Mouse (Mus musculus) forebrain, embryonic 15.5 days (tissue): Measurements from ENCODE around the gene Mansc1. TPM values are rescaled to one million over a fixed set of nuclear protein-coding genes. Genes with fewer than 3 reads are reported as not detected.
"Not testable (repeated sequence)": the region's sequence is repeated elsewhere in the genome, so short reads cannot be mapped to it uniquely, and the experiment has no call there.

Experiments
- ATAC-seq: fragments of 200-750 bp; cut with Nextera tagmentation; replicated peaks from 2 replicates; pipeline ENCODE4 v1.8.0; 2017; ENCODE audit warnings: mild to moderate bottlenecking, moderate TSS enrichment, moderate library complexity
- H3K27ac ChIP-seq: fragments of 300-500 bp; sonication (generic); replicated peaks from 2 replicates; pipeline ENCODE4 v1.5.1; 2015; ENCODE audit warnings: mild to moderate bottlenecking, inconsistent platforms
- H3K27me3 ChIP-seq: fragments of 300-500 bp; sonication (generic); 2 replicates; pipeline ENCODE4 v1.6.1; 2015; ENCODE audit warnings: inconsistent platforms
- H3K36me3 ChIP-seq: fragments of 300-500 bp; sonication (generic); 2 replicates; pipeline ENCODE4 v1.6.1; 2015; ENCODE audit warnings: mild to moderate bottlenecking, inconsistent platforms
- H3K4me1 ChIP-seq: fragments of 300-500 bp; sonication (generic); 2 replicates; pipeline ENCODE4 v1.6.1; 2015; ENCODE audit warnings: inconsistent platforms
- H3K4me2 ChIP-seq: fragments of 300-500 bp; sonication (generic); replicated peaks from 2 replicates; pipeline ENCODE4 v1.6.1; 2015; ENCODE audit warnings: mild to moderate bottlenecking, inconsistent platforms
- H3K4me3 ChIP-seq: fragments of 300-500 bp; sonication (generic); 2 replicates; pipeline ENCODE4 v1.5.1; 2015; ENCODE audit warnings: mild to moderate bottlenecking, inconsistent platforms
- H3K9ac ChIP-seq: fragments of 300-500 bp; sonication (generic); replicated peaks from 2 replicates; pipeline ENCODE4 v1.6.1; 2015; ENCODE audit warnings: mild to moderate bottlenecking, inconsistent platforms
- H3K9me3 ChIP-seq: fragments of 300-500 bp; sonication (generic); 2 replicates; pipeline ENCODE4 v1.6.1; 2016; ENCODE audit warnings: inconsistent platforms
- WGBS: fragments of 180-500 bp; shearing (Covaris S2); methylation state at CpG from one replicate; pipeline ENCODE4 v1.1.7; 2015; ENCODE audit warnings: mixed read lengths; 5-methylcytosine and 5-hydroxymethylcytosine counted together
- polyA plus RNA-seq: library from polyadenylated mRNA; unstranded; fragments of >200 nt; fragmentation: Nextera tagmentation; extraction: Ambion mirVana; gene quantifications from 2 replicates; pipeline ENCODE4 v1.2.1, GENCODE M21; 2015

The Mansc1 gene
- polyA plus RNA-seq: 0.75 and 0.79 TPM in 2 replicates

DNA sequence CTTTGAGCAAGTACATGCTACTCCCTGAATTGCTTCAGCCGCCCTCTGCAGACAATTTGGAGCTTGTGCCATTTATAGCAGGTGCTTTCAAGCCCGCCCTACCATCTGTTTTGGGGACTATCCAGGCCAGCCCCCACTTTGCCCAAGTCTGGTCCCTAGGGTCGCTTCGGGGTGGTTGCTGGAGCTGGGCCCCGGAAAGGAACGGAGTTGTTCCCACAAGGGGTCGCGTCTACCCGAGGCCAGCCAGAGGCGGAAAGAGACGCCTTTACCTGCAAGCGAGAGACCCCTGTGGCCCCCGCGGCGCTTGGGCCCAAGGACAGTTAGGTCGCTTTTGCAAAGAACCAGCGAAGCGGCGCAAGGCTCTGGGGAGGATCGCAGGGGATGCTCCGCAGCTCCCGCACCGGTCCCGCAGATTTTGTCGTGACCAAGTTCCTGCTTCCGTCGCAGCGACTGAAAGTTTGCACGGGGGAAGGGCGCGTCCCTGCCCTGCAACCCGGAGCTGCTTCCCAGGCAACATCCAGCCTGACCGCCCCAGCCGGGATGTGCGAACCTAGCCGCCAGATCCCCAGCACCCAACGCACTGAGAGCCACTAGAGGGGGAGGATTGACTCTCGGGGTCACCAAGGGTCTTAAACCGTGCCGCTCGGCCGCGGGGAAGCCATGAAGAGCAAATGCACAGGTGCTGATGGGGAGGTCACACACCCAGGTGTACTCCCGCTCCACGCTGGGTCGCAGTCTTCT lies at the start of gene Mansc1:
Mansc1 (minus strand) TSS at position 542 of the 741 bp plus-strand sequence.
- H3K9me3 ChIP-seq: no peaks in the 10 kb centered on the region

GRCm38 (mm10) chr6:134679330-134679729 lies 47.0 kb upstream of the Mansc1 start:
- H3K4me1 ChIP-seq, ATAC-seq, H3K4me3 ChIP-seq, H3K9me3 ChIP-seq, H3K27ac ChIP-seq, H3K36me3 ChIP-seq, H3K4me2 ChIP-seq, H3K9ac ChIP-seq, H3K27me3 ChIP-seq: not testable (repeated sequence)
- WGBS: 91% methylated on average over 4 of the region's 4 CpGs

More for the DNA sequence above, at the start of gene Mansc1:
- Histone ChIP-seq H3K36me3 (no peaks in the 10 kb centered on the region), H3K4me2 (peak within 1 kb of the TSS; percentile 75), H3K27me3 (0 out of 2 replicates have a peak, but pooled peaks cover 3% of the 10 kb centered on the region), H3K4me1 (peaks cover 14% of the 10 kb centered on the region), H3K9ac (peak within 1 kb of the TSS; percentile 47), H3K4me3 (peak within 1 kb of the TSS; percentile 47), H3K27ac (no peak within 1 kb of the TSS)
- WGBS: under 1% methylated on average over 46 of the region's 46 CpGs
- peak; percentile 74 for ATAC-seq

- no peaks in the 10 kb centered on the region for H3K4me1 ChIP-seq
- no peak for ATAC-seq
- no peak overlapping the region for H3K9ac ChIP-seq
- H3K27ac ChIP-seq: no peak overlapping the region
- H3K36me3 ChIP-seq: no peaks in the 10 kb centered on the region
- no peaks in the 10 kb centered on the region for H3K9me3 ChIP-seq
- 92% methylated on average over 3 of the region's 3 CpGs for WGBS
- H3K27me3 ChIP-seq: no peaks in the 10 kb centered on the region
- no peak overlapping the region for H3K4me3 ChIP-seq
- H3K4me2 ChIP-seq: no peak overlapping the region
These were observed 45.7 kb upstream of the Mansc1 start for GRCm38 (mm10) chr6:134678037-134678436.

DNA sequence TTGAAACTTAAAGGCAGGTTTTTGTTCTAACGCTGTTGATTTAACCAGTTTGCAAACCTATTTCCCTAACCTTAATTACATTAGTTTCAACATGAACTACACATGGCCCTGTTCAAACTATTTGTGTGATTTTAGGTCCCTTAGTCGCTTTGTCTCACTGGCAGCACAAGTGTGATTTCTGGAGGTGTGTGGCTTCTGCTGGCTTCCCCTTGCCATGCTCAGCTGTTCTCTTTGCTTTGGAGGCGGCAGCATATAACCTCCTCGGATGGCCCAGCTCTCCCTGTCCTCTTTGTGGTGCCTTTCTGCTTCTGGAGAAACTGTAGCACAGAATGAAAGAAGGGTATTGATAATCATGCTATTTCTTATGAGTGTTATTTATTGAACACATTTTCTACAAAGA lies 45.2 kb upstream of the Mansc1 start:
- no peaks in the 10 kb centered on the region for H3K27me3 ChIP-seq
- H3K9ac ChIP-seq: no peak overlapping the region
- WGBS: 87% methylated on average over 4 of the region's 4 CpGs
- no peaks in the 10 kb centered on the region for H3K4me1 ChIP-seq
- H3K36me3 ChIP-seq: no peaks in the 10 kb centered on the region
- no peak overlapping the region for H3K4me2 ChIP-seq
- ATAC-seq: no peak
- no peaks in the 10 kb centered on the region for H3K9me3 ChIP-seq
- H3K4me3 ChIP-seq: no peak overlapping the region
- H3K27ac ChIP-seq: no peak overlapping the region

DNA sequence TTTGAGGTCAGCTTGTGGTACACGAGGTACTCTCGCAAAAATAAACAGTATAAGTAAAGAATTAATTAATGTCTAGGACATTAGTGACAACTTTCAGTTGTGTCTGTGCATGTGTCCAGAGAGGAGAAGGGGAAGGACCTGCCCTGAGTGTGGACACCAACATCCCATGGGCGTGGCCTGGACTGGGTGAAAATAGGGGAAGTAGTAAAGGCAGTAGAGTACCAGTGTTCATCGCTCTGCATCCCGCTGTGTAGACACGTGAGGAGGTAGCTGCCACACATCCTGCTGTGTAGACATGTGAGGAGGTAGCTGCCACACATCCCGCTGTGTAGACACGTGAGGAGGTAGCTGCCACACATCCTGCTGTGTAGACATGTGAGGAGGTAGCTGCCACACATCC lies 41.4 kb upstream of the Mansc1 start:
- not testable (repeated sequence) for H3K27me3 ChIP-seq, H3K4me3 ChIP-seq, H3K27ac ChIP-seq, ATAC-seq, H3K36me3 ChIP-seq, H3K9me3 ChIP-seq, H3K4me2 ChIP-seq, H3K9ac ChIP-seq
- WGBS: 92% methylated on average over 8 of the region's 8 CpGs
- peaks cover 12% of the 10 kb centered on the region; the same call in 1 of the 2 replicates for H3K4me1 ChIP-seq

GRCm38 (mm10) chr6:134670881-134671411 lies 38.7 kb upstream of the Mansc1 start:
- no peak for ATAC-seq
- Histone ChIP-seq H3K4me2 (no peak overlapping the region), H3K9me3 (no peaks in the 10 kb centered on the region), H3K36me3 (no peaks in the 10 kb centered on the region), H3K27ac (no peak overlapping the region), H3K4me1 (peaks cover 12% of the 10 kb centered on the region; the same call in 1 of the 2 replicates), H3K9ac (no peak overlapping the region), H3K27me3 (no peaks in the 10 kb centered on the region), H3K4me3 (no peak overlapping the region)
- WGBS: 49% methylated on average over 4 of the region's 4 CpGs

DNA sequence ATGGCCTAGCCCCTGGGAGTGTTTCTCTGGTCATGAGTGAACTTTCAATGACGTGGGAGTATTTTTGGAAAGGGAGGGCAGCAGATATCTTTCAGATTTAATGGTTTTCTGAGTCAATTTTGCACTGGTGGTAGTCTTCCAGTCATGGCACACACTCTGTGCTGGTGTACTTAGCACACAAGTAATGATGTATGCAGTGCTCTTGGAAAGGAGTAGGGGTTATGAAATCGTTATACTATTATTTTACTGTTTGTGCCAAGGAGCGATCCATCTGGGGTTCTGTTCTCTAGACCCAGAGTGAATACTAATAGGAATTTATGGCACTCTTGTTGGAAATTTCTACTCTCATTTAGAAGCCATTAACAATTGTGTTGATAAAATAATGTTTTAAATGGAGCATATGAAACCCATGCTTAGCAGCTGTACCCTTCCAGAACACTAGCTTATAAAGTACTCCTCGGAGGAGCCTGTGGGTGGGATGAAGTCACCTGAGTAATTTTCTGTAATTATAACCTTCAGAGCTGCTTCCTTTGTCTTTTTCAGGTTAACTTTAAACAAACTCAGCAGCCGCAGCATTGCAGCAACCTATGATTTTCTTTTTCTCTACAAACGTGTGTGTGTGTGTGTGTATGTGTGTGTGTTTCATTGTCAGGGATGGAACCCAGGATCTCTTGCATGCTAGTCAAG lies 37.0 kb upstream of the Mansc1 start:
- Histone ChIP-seq H3K4me2 (no peak overlapping the region), H3K4me1 (peaks cover 12% of the 10 kb centered on the region; the same call in 1 of the 2 replicates), H3K4me3 (no peak overlapping the region), H3K36me3 (no peaks in the 10 kb centered on the region), H3K9me3 (no peaks in the 10 kb centered on the region), H3K9ac (no peak overlapping the region), H3K27ac (no peak overlapping the region), H3K27me3 (no peaks in the 10 kb centered on the region)
- WGBS: 69% methylated on average over 6 of the region's 6 CpGs
- no peak for ATAC-seq

GRCm38 (mm10) chr6:134668519-134668918 lies 36.2 kb upstream of the Mansc1 start:
- Histone ChIP-seq H3K9ac (no peak overlapping the region), H3K27me3 (no peaks in the 10 kb centered on the region), H3K4me1 (peaks cover 12% of the 10 kb centered on the region; the same call in 1 of the 2 replicates), H3K9me3 (no peaks in the 10 kb centered on the region), H3K27ac (no peak overlapping the region), H3K36me3 (no peaks in the 10 kb centered on the region), H3K4me3 (no peak overlapping the region), H3K4me2 (no peak overlapping the region)
- ATAC-seq: no peak
- WGBS: 81% methylated on average over 2 of the region's 2 CpGs

GRCm38 (mm10) chr6:134665817-134666216 lies 33.5 kb upstream of the Mansc1 start:
- Histone ChIP-seq H3K27ac (no peak overlapping the region), H3K9ac (no peak overlapping the region), H3K27me3 (no peaks in the 10 kb centered on the region), H3K9me3 (no peaks in the 10 kb centered on the region), H3K36me3 (no peaks in the 10 kb centered on the region), H3K4me2 (no peak overlapping the region), H3K4me3 (no peak overlapping the region), H3K4me1 (0 out of 2 replicates have a peak, but pooled peaks cover 6% of the 10 kb centered on the region)
- ATAC-seq: no peak
- 89% methylated on average over 9 of the region's 9 CpGs for WGBS

GRCm38 (mm10) chr6:134664573-134664972 lies 32.3 kb upstream of the Mansc1 start:
- Histone ChIP-seq H3K27me3 (no peaks in the 10 kb centered on the region), H3K9ac (no peak overlapping the region), H3K4me1 (peaks cover 7% of the 10 kb centered on the region; the same call in 1 of the 2 replicates), H3K36me3 (no peaks in the 10 kb centered on the region), H3K4me3 (no peak overlapping the region), H3K9me3 (no peaks in the 10 kb centered on the region), H3K4me2 (no peak overlapping the region), H3K27ac (no peak overlapping the region)
- WGBS: 81% methylated on average over 5 of the region's 5 CpGs
- no peak for ATAC-seq

DNA sequence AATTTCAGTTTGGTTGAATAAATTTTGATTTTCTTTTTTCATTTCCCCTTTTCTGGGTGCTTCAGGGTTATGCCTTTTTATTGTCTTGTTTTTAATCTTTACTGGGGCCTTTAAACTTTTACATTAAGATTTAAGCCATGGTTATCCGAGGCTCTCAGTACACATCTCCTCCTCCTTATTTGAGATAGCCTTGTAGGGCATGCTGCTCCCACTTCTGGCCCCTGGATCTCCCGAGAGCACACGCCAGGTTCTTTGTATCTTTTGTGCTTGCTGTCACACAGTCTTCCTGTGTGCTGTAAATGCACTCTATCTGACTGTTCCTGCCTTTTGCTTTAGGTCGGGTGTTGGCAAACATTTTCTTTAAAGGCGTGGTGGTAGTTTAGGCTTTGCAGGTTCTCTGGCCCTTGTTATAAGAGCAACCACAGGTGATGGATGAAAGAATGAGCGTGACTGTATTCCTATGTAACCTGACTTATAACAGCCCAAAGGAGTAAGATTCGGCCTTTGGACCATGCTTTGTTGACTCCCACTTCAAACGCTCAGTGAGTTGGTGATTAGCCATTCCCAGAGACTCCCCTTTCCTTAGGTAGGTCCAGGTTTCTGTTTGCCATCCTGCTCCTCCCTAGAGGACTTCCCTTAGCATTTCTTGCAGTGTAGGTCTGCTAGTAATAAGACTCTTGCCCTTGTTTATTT lies 28.6 kb upstream of the Mansc1 start:
- H3K36me3 ChIP-seq: no peaks in the 10 kb centered on the region
- no peaks in the 10 kb centered on the region for H3K27me3 ChIP-seq
- 80% methylated on average over 8 of the region's 8 CpGs for WGBS
- peaks cover 3% of the 10 kb centered on the region; the same call in 1 of the 2 replicates for H3K4me1 ChIP-seq
- H3K4me3 ChIP-seq: no peak overlapping the region
- H3K9me3 ChIP-seq: no peaks in the 10 kb centered on the region
- H3K9ac ChIP-seq: no peak overlapping the region
- no peak for ATAC-seq
- no peak overlapping the region for H3K27ac ChIP-seq
- no peak overlapping the region for H3K4me2 ChIP-seq
